Mouse (Mus musculus) ES-Bruce4 (cell line): ENCODE results near the gene Six6.

ENCODE experiments used
- CTCF ChIP-seq: IDR thresholded peaks from one replicate; pipeline ENCODE4 v1.8.1; 2011; ENCODE audit warnings: low read depth, low read length
- EP300 ChIP-seq: IDR thresholded peaks from 2 replicates; pipeline ENCODE4 v1.6.1; 2011; ENCODE audit warnings: low read depth, low read length; ENCODE audit not compliant: insufficient read depth

- TF ChIP-seq CTCF: no peak
- TF ChIP-seq EP300: no peak
These were observed 4.0 kb downstream of the Six6 start for GRCm38 (mm10) chr12:72943574-72944110.
